Mouse (Mus musculus) kidney, adult 2 months (tissue): ENCODE data around the gene Spdef.

Source experiments
- CTCF ChIP-seq: fragments of 200-500 bp; conservative IDR thresholded peaks from 2 replicates; pipeline ENCODE4 v1.5.1; 2011; ENCODE audit warnings: low read depth, mild to moderate bottlenecking, control low read depth, low read length, moderate library complexity, mixed read lengths; ENCODE audit not compliant: insufficient read depth, insufficient read length
- POLR2A ChIP-seq: fragments of 200-500 bp; IDR thresholded peaks from one replicate; pipeline ENCODE4 v1.6.1; 2011; ENCODE audit warnings: low read depth, low read length, control low read depth

DNA sequence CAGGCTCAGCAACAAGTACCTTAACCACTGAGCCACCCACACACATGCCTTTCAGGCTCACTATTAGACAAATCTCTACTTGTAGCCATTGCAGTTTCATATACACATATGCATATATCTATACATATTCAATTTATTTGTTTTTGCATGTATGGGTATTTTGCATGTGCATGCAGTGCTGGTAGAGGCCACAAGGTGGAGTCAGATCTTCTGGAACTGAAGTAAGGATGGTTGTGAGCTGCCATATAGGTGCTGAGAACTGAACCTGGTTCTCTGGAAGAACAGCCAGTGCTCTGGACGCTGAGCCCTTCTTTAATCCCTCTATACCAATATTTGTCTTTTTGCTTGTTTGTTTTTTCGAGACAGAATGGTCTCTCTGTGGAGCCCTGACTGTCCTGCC is 35.7 kb upstream of the Spdef start:
- TF ChIP-seq POLR2A (no peak), CTCF (0 out of 2 replicates have a peak, but pooled peaks have one; percentile 15)
